Comparison of ENCODE assay signal across 12 mouse cellular contexts in genomic region chr11:104609033-104609684, GRCm38 (mm10). TPM values are rescaled to one million over a fixed set of nuclear protein-coding genes. Genes with fewer than 3 reads are reported as not detected.
A peak's percentile ranks its signal among the peaks of the same experiment; 100 is the strongest.
DNase-seq lines count a peak whose midpoint lies in the region; ATAC-seq and TF ChIP-seq lines count a peak whose summit lies in the region.
"Had no signal": no experiment of that assay in that cellular context is flagged by ENCODE, and none has a peak within 500 bp of the region (broad histone marks: within the 10 kb centered on the region; RNA-seq: fewer than 3 reads in every experiment).

No protein-coding gene starts in this region.

- no peak overlapping the region for H3K9ac ChIP-seq in lung, embryonic 14.5 days
- no peak overlapping the region for H3K9ac ChIP-seq in liver, embryonic 13.5 days
- H3K9ac ChIP-seq in stomach, embryonic 14.5 days (replicated peaks; ENCODE audit: low read depth, low read length) = no peak overlapping the region
- H3K9ac ChIP-seq: liver, embryonic 15.5 days had no signal

- WGBS in lung, embryonic 14.5 days = 62% methylated on average over 6 of the region's 6 CpGs
- WGBS in liver, embryonic 13.5 days (ENCODE audit: insufficient replicate concordance) = 15% methylated on average over 6 of the region's 6 CpGs
- WGBS in stomach, embryonic 14.5 days = 66% methylated on average over 6 of the region's 6 CpGs

- 0 out of 2 replicates have a peak, but pooled peaks cover 8% of the 10 kb centered on the region for H3K27me3 ChIP-seq in lung, embryonic 14.5 days (ENCODE audit: insufficient read depth, low read length)
- H3K27me3 ChIP-seq in liver, embryonic 13.5 days = peaks cover 87% of the 10 kb centered on the region
- no peaks in the 10 kb centered on the region for H3K27me3 ChIP-seq in stomach, embryonic 14.5 days (ENCODE audit: control insufficient read depth, insufficient read depth, low read length)

- no peak for TF ChIP-seq CTCF in lung, embryonic 14.5 days (IDR thresholded peaks at IDR 0.05; ENCODE audit: low read depth)

- peak; percentile 35 for DNase-seq in CD4-positive, CD25-positive, alpha-beta regulatory T cell, adult 2 months (ENCODE audit: low read depth, low spot score)
- no peak for DNase-seq in lung, embryonic 14.5 days
- DNase-seq in lung, postnatal 14 days = no peak
- DNase-seq in liver, embryonic 13.5 days = no peak
- no peak for DNase-seq in cerebellum, postnatal 36 days
- no peak for DNase-seq in layer of hippocampus, adult 9-10 months (ENCODE audit: low spot score)
- DNase-seq: kidney, adult 11 months; layer of hippocampus, adult 9-11 months had no signal

- no peak overlapping the region; the same call in 1 of the 2 replicates for H3K4me3 ChIP-seq in lung, embryonic 14.5 days (ENCODE audit: low read depth, low read length)
- peak overlapping the region; percentile 52; the same call in 1 of the 2 replicates for H3K4me3 ChIP-seq in liver, embryonic 13.5 days (replicated peaks)
- 0 out of 2 replicates have a peak overlapping the region, but pooled peaks have one; percentile 43 for H3K4me3 ChIP-seq in stomach, embryonic 14.5 days (ENCODE audit: low read depth, low read length)

- H3K4me1 ChIP-seq in lung, embryonic 14.5 days (ENCODE audit: insufficient read depth) = peaks cover 9% of the 10 kb centered on the region; the same call in 1 of the 2 replicates
- peaks cover 36% of the 10 kb centered on the region for H3K4me1 ChIP-seq in liver, embryonic 13.5 days (replicated peaks)
- H3K4me1 ChIP-seq in stomach, embryonic 14.5 days (ENCODE audit: control insufficient read depth, insufficient read depth, low read length) = no peaks in the 10 kb centered on the region

- H3K36me3 ChIP-seq in lung, embryonic 14.5 days (ENCODE audit: insufficient read depth) = no peaks in the 10 kb centered on the region
- H3K36me3 ChIP-seq in liver, embryonic 13.5 days = no peaks in the 10 kb centered on the region
- H3K36me3 ChIP-seq in stomach, embryonic 14.5 days (ENCODE audit: control insufficient read depth, insufficient read depth, low read length) = no peaks in the 10 kb centered on the region
- H3K36me3 ChIP-seq: liver, embryonic 15.5 days had no signal

- ATAC-seq in CD4-positive, CD25-positive, alpha-beta regulatory T cell, adult 4 months = no peak
- ATAC-seq in lung, embryonic 14.5 days (ENCODE audit: insufficient read depth) = no peak
- ATAC-seq in liver, embryonic 13.5 days (ENCODE audit: low read depth) = no peak
- no peak for ATAC-seq in stomach, embryonic 14.5 days (ENCODE audit: insufficient number of reproducible peaks, insufficient read depth, low FRiP score, low read depth)

- H3K9me3 ChIP-seq in lung, embryonic 14.5 days (ENCODE audit: low read depth, low read length) = no peaks in the 10 kb centered on the region
- no peaks in the 10 kb centered on the region for H3K9me3 ChIP-seq in liver, embryonic 13.5 days (replicated peaks)
- H3K9me3 ChIP-seq in stomach, embryonic 14.5 days (ENCODE audit: control insufficient read depth, low read depth, low read length) = no peaks in the 10 kb centered on the region
- H3K9me3 ChIP-seq: forebrain, embryonic 13.5 days; liver, embryonic 15.5 days had no signal

- H3K4me2 ChIP-seq in lung, embryonic 14.5 days = peak overlapping the region; percentile 89; the same call in 1 of the 2 replicates
- H3K4me2 ChIP-seq in liver, embryonic 13.5 days = peak overlapping the region; percentile 68
- no peak overlapping the region for H3K4me2 ChIP-seq in stomach, embryonic 14.5 days (replicated peaks; ENCODE audit: low read depth, low read length)

- no peak overlapping the region for H3K27ac ChIP-seq in lung, embryonic 14.5 days (ENCODE audit: low read depth)
- no peak overlapping the region for H3K27ac ChIP-seq in liver, embryonic 13.5 days
- no peak overlapping the region for H3K27ac ChIP-seq in stomach, embryonic 14.5 days (ENCODE audit: low read length)
- H3K27ac ChIP-seq: forebrain, embryonic 13.5 days; liver, embryonic 15.5 days had no signal

RNA-seq across cellular contexts. Expression of gene Itgb3, which starts 1.4 kb away (rescaled TPM):
- polyA plus RNA-seq in CD4-positive, CD25-positive, alpha-beta regulatory T cell, adult 4 months (2017; shearing (Covaris generic)) = 10 to 100 TPM; 12.3 to 15.6 TPM
- 1.9 and 2.1 TPM in 2 replicates for polyA plus RNA-seq in lung, embryonic 14.5 days (2014; fragmentation: Nextera tagmentation; extraction: Ambion mirVana)
- polyA plus RNA-seq in liver, embryonic 13.5 days (2015; fragmentation: Nextera tagmentation; extraction: Ambion mirVana) = 16.5 and 21.4 TPM in 2 replicates
- polyA plus RNA-seq in stomach, embryonic 14.5 days (2014; fragmentation: Nextera tagmentation; extraction: Ambion mirVana) = 3.1 and 3.6 TPM in 2 replicates

RNA-seq across cellular contexts. Expression of gene Myl4, which starts 58.7 kb away (rescaled TPM):
- polyA plus RNA-seq in CD4-positive, CD25-positive, alpha-beta regulatory T cell, adult 4 months (2017; shearing (Covaris generic)) = 10 to 100 TPM in 1 of 2 experiments, 1 to 10 TPM in 1; 8.2 to 11.4 TPM
- polyA plus RNA-seq in lung, embryonic 14.5 days (2014; fragmentation: Nextera tagmentation; extraction: Ambion mirVana) = 9.8 and 52.1 TPM in 2 replicates
- polyA plus RNA-seq in liver, embryonic 13.5 days (2015; fragmentation: Nextera tagmentation; extraction: Ambion mirVana) = 4.6 and 4.9 TPM in 2 replicates
- polyA plus RNA-seq in stomach, embryonic 14.5 days (2014; fragmentation: Nextera tagmentation; extraction: Ambion mirVana) = 5.7 and 6.7 TPM in 2 replicates

RNA-seq across cellular contexts. Expression of gene Cdc27, which starts 58.7 kb away (rescaled TPM):
- 10 to 100 TPM; 14.0 to 15.1 TPM for polyA plus RNA-seq in CD4-positive, CD25-positive, alpha-beta regulatory T cell, adult 4 months (2017; shearing (Covaris generic))
- polyA plus RNA-seq in lung, embryonic 14.5 days (2014; fragmentation: Nextera tagmentation; extraction: Ambion mirVana) = 47.7 and 51.0 TPM in 2 replicates
- 22.9 and 29.4 TPM in 2 replicates for polyA plus RNA-seq in liver, embryonic 13.5 days (2015; fragmentation: Nextera tagmentation; extraction: Ambion mirVana)
- 51.6 and 53.3 TPM in 2 replicates for polyA plus RNA-seq in stomach, embryonic 14.5 days (2014; fragmentation: Nextera tagmentation; extraction: Ambion mirVana)
